Mouse (Mus musculus) heart, embryonic 11.5 days (tissue): ENCODE data around the gene Fam24a. TPM values are rescaled to one million over a fixed set of nuclear protein-coding genes. Genes with fewer than 3 reads are reported as not detected.

Experiments
- ATAC-seq: fragments of 200-750 bp; cut with Nextera tagmentation; replicated peaks from 2 replicates; pipeline ENCODE4 v1.8.0; 2017; ENCODE audit warnings: moderate library complexity; ENCODE audit not compliant: insufficient number of reproducible peaks, low FRiP score, low TSS enrichment
- H3K27ac ChIP-seq: fragments of 300-500 bp; sonication (generic); 2 replicates; pipeline ENCODE4 v1.5.1; 2014; ENCODE audit warnings: mild to moderate bottlenecking, low read depth, low read length
- H3K27me3 ChIP-seq: fragments of 300-500 bp; sonication (generic); 2 replicates; pipeline ENCODE4 v1.6.1; 2014; ENCODE audit warnings: mild to moderate bottlenecking, low read length, mixed read lengths; ENCODE audit not compliant: control insufficient read depth, insufficient read depth
- H3K36me3 ChIP-seq: fragments of 300-500 bp; sonication (generic); 2 replicates; pipeline ENCODE4 v1.6.1; 2014; ENCODE audit warnings: mild to moderate bottlenecking, low read length, moderate library complexity, mixed read lengths; ENCODE audit not compliant: control insufficient read depth, insufficient read depth
- H3K4me1 ChIP-seq: fragments of 300-500 bp; sonication (generic); 2 replicates; pipeline ENCODE4 v1.6.1; 2014; ENCODE audit warnings: low read length; ENCODE audit not compliant: control insufficient read depth, insufficient read depth
- H3K4me2 ChIP-seq: fragments of 300-500 bp; sonication (generic); 2 replicates; pipeline ENCODE4 v1.6.1; 2014; ENCODE audit warnings: mild to moderate bottlenecking, moderate library complexity
- H3K4me3 ChIP-seq: fragments of 300-500 bp; sonication (generic); 2 replicates; pipeline ENCODE4 v1.5.1; 2014; ENCODE audit warnings: low read depth, low read length
- H3K9ac ChIP-seq: fragments of 300-500 bp; sonication (generic); 2 replicates; pipeline ENCODE4 v1.6.1; 2014; ENCODE audit warnings: mild to moderate bottlenecking, low read depth, low read length, moderate library complexity
- H3K9me3 ChIP-seq: fragments of 300-500 bp; sonication (generic); replicated peaks from 2 replicates; pipeline ENCODE4 v1.6.1; 2016; ENCODE audit warnings: low read length; ENCODE audit not compliant: control insufficient read depth
- WGBS: fragments of 180-500 bp; shearing (Covaris S2); extraction: QIAGEN DNeasy Blood & Tissue Kit; methylation state at CpG from one replicate; pipeline ENCODE4 v1.1.7; 2014; ENCODE audit not compliant: insufficient replicate concordance; 5-methylcytosine and 5-hydroxymethylcytosine counted together
- polyA plus RNA-seq: library from polyadenylated mRNA; unstranded; fragments of >200 nt; fragmentation: Nextera tagmentation; extraction: Ambion mirVana; gene quantifications from 2 replicates; pipeline ENCODE4 v1.2.1, GENCODE M21; 2014

Gene Fam24a
- polyA plus RNA-seq, 1 experiment from 2014 or later = not detected

- peak; percentile 92 for ATAC-seq
- 4% methylated on average over 45 of the region's 47 CpGs for WGBS
Observed at GRCm38 (mm10) chr7:131370648-131371469, 37.2 kb downstream of the Fam24a start, which contains the start of gene Pstk. Gene Pstk (plus strand): TSS chr7:131371141.

GRCm38 (mm10) chr7:131371470-131371860, 37.8 kb downstream of the Fam24a start:
- Histone ChIP-seq H3K4me2 (peak overlapping the region; percentile 82), H3K4me1 (peaks cover 5% of the 10 kb centered on the region), H3K36me3 (no peaks in the 10 kb centered on the region), H3K4me3 (peak overlapping the region; percentile 82), H3K27me3 (no peaks in the 10 kb centered on the region), H3K9ac (peak overlapping the region; percentile 96), H3K27ac (peak overlapping the region; percentile 98), H3K9me3 (no peaks in the 10 kb centered on the region)
- 8% methylated on average over 9 of the region's 9 CpGs for WGBS
- peak; percentile 67 for ATAC-seq

More at GRCm38 (mm10) chr7:131370648-131371469, 37.2 kb downstream of the Fam24a start, which contains the start of gene Pstk:
- Histone ChIP-seq H3K4me1 (peaks cover 5% of the 10 kb centered on the region), H3K36me3 (no peaks in the 10 kb centered on the region), H3K4me2 (peak within 1 kb of the TSS; percentile 82), H3K27me3 (no peaks in the 10 kb centered on the region), H3K9me3 (no peaks in the 10 kb centered on the region), H3K4me3 (peak within 1 kb of the TSS; percentile 82), H3K27ac (peak within 1 kb of the TSS; percentile 98), H3K9ac (peak within 1 kb of the TSS; percentile 96)

- Histone ChIP-seq H3K27ac (peak overlapping the region; percentile 98), H3K4me3 (peak overlapping the region; percentile 82), H3K27me3 (no peaks in the 10 kb centered on the region), H3K9me3 (no peaks in the 10 kb centered on the region), H3K9ac (peak overlapping the region; percentile 96), H3K36me3 (no peaks in the 10 kb centered on the region), H3K4me1 (peaks cover 5% of the 10 kb centered on the region), H3K4me2 (peak overlapping the region; percentile 82)
- ATAC-seq = no peak
- 65% methylated on average over 9 of the region's 9 CpGs for WGBS
Observed at GRCm38 (mm10) chr7:131371880-131372651, 38.4 kb downstream of the Fam24a start.

Other genes starting within 250 kb of the Fam24a start
- not detected in 2 replicates for gene 4933402N03Rik, start 187.6 kb upstream of the Fam24a start, polyA plus RNA-seq
- gene 5430419D17Rik, start 159.5 kb upstream of the Fam24a start, polyA plus RNA-seq = 0.10 and 0.44 TPM in 2 replicates
- gene Cuzd1, start 11.6 kb upstream of the Fam24a start, polyA plus RNA-seq = 0.64 and 1.1 TPM in 2 replicates
- gene Fam24b, start 4.3 kb upstream of the Fam24a start, polyA plus RNA-seq = not detected in 2 replicates
- 18.5 and 25.9 TPM in 2 replicates for gene 2310057M21Rik, start 28.9 kb downstream of the Fam24a start, polyA plus RNA-seq
- 74.5 and 94.3 TPM in 2 replicates for gene Pstk, start 37.3 kb downstream of the Fam24a start, polyA plus RNA-seq
- 15.1 TPM in 2 replicates for gene Ikzf5, start 76.7 kb downstream of the Fam24a start, polyA plus RNA-seq
- 76.5 and 87.5 TPM in 2 replicates for gene Acadsb, start 76.7 kb downstream of the Fam24a start, polyA plus RNA-seq
- gene Hmx3, start 209.0 kb downstream of the Fam24a start, polyA plus RNA-seq = not detected in 2 replicates
- not detected in 2 replicates for gene Hmx2, start 214.9 kb downstream of the Fam24a start, polyA plus RNA-seq
- gene Bub3, start 226.4 kb downstream of the Fam24a start, polyA plus RNA-seq = 147 and 148 TPM in 2 replicates